Mouse (Mus musculus) liver, embryonic 16.5 days (tissue): ENCODE results near the gene Hist2h4. TPM values are rescaled to one million over a fixed set of nuclear protein-coding genes. Genes with fewer than 3 reads are reported as not detected.
A peak's percentile ranks its signal among the peaks of the same experiment; 100 is the strongest.
"Not testable (repeated sequence)": the region's sequence is repeated elsewhere in the genome, so short reads cannot be mapped to it uniquely, and the experiment has no call there.

Experiments used
- ATAC-seq: fragments of 200-750 bp; cut with Nextera tagmentation; 2 replicates; pipeline ENCODE4 v1.8.0; 2017; ENCODE audit warnings: low read depth, mild to moderate bottlenecking, moderate number of reproducible peaks, moderate library complexity
- H3K27ac ChIP-seq: fragments of 300-500 bp; sonication (generic); 2 replicates; pipeline ENCODE4 v1.5.1; 2014; ENCODE audit warnings: mild to moderate bottlenecking, low read length
- H3K27me3 ChIP-seq: fragments of 300-500 bp; sonication (generic); 2 replicates; pipeline ENCODE4 v1.6.1; 2014; ENCODE audit warnings: low read depth, low read length, mixed read lengths; ENCODE audit not compliant: control insufficient read depth, insufficient read depth
- H3K36me3 ChIP-seq: fragments of 300-500 bp; sonication (generic); 2 replicates; pipeline ENCODE4 v1.6.1; 2014; ENCODE audit warnings: mild to moderate bottlenecking; ENCODE audit not compliant: control insufficient read depth, insufficient read depth
- H3K4me1 ChIP-seq: fragments of 300-500 bp; sonication (generic); 2 replicates; pipeline ENCODE4 v1.6.1; 2014; ENCODE audit warnings: low read depth, low read length, mixed read lengths; ENCODE audit not compliant: control insufficient read depth
- H3K4me2 ChIP-seq: fragments of 300-500 bp; sonication (generic); 2 replicates; pipeline ENCODE4 v1.6.1; 2014; ENCODE audit warnings: low read depth, low read length, mixed read lengths
- H3K4me3 ChIP-seq: fragments of 300-500 bp; sonication (generic); 2 replicates; pipeline ENCODE4 v1.5.1; 2014; ENCODE audit warnings: low read depth, mild to moderate bottlenecking, low read length
- H3K9ac ChIP-seq: fragments of 300-500 bp; sonication (generic); 2 replicates; pipeline ENCODE4 v1.6.1; 2014; ENCODE audit warnings: low read depth, low read length
- H3K9me3 ChIP-seq: fragments of 300-500 bp; sonication (generic); replicated peaks from 2 replicates; pipeline ENCODE4 v1.6.1; 2016; ENCODE audit warnings: low read length; ENCODE audit not compliant: control insufficient read depth
- WGBS: fragments of 180-500 bp; shearing (Covaris S2); extraction: QIAGEN DNeasy Blood & Tissue Kit; methylation state at CpG from one replicate; pipeline ENCODE4 v1.1.7; 2014; ENCODE audit not compliant: insufficient replicate concordance; 5-methylcytosine and 5-hydroxymethylcytosine counted together
- polyA plus RNA-seq: library from polyadenylated mRNA; unstranded; fragments of >200 nt; fragmentation: Nextera tagmentation; extraction: Ambion mirVana; gene quantifications from 2 replicates; pipeline ENCODE4 v1.2.1, GENCODE M21; 2015

Gene Hist2h4
- polyA plus RNA-seq, 1 experiment from 2014 or later, result 26.6 TPM

DNA sequence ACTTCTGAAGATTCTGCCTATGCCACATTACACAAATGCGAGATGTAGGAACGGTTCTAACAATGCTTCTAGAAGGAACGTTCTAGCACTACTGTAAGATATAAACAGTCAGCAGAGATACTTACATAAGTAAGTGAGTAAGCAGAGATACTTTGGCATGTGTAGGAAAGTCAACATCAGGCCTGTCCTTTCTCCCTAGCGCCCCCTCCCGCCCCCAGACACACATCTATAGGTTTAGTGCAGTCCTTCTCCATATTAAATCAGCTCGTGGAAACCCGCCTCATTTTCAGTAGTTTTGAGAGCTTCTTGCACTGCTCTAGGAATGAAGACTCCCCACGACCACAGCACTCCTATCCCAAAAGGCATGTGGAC, 14.3 kb upstream of the Hist2h4 start:
- no peaks in the 10 kb centered on the region for H3K36me3 ChIP-seq
- WGBS, result 13% methylated on average over 8 of the region's 8 CpGs
- H3K4me1 ChIP-seq, result peaks cover 15% of the 10 kb centered on the region
- H3K4me3 ChIP-seq, result peak overlapping the region; percentile 73
- no peaks in the 10 kb centered on the region; the same call in 1 of the 2 replicates for H3K27me3 ChIP-seq
- no peaks in the 10 kb centered on the region for H3K9me3 ChIP-seq
- H3K4me2 ChIP-seq, result peak overlapping the region; percentile 100
- peak; percentile 56 for ATAC-seq
- H3K27ac ChIP-seq, result peak overlapping the region; percentile 82
- H3K9ac ChIP-seq, result peak overlapping the region; percentile 90

DNA sequence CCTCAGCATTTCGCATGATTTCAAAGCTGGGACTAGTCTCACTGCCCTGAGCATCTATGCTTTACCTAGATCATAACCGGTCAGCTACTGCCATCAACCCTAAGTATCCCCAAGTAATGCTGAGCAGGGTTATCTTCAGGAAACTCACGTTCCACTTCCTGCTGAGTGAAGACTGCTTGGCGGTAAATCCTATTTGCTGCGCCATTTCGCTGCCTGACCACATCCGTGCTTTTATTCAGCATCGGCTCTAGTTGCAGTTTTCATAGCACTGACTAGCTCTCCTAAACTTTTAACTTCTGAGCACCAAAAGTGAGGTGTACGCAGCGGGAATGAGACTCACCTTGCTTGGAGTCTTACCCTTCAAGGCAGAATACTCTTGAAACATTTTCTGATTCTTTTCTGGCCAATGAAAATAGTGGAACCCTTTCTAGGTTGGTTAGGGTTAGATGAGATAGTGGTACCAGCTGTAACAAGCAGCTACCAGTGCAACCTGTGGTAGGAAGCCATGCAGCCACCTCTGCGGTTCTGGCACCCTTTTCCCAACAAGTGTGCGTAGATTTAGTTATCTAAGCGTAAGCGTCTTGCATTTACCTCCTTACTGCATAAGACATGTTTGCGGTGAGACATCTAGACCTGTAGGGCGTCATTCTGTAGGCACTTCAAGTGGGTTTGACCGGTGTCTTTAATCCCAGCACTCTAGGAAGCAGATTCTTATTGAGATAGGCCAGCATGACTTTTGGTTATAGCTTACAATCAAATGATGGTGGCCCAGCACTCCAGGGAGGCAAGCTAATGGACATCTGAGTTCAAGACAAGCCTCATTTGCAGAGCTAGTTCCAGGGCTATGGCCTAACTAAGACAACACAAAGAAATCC, 10.7 kb upstream of the Hist2h4 start:
- no peak for ATAC-seq
- H3K4me2 ChIP-seq, result peak overlapping the region; percentile 19; the same call in 1 of the 2 replicates
- peaks cover 18% of the 10 kb centered on the region for H3K4me1 ChIP-seq
- 40% methylated on average over 17 of the region's 17 CpGs for whole genome bisulfite sequencing
- no peak overlapping the region for H3K9ac ChIP-seq
- no peaks in the 10 kb centered on the region for H3K9me3 ChIP-seq
- no peaks in the 10 kb centered on the region; the same call in 1 of the 2 replicates for H3K27me3 ChIP-seq
- no peaks in the 10 kb centered on the region for H3K36me3 ChIP-seq
- H3K27ac ChIP-seq, result no peak overlapping the region
- H3K4me3 ChIP-seq, result 0 out of 2 replicates have a peak overlapping the region, but pooled peaks have one; percentile 1

DNA sequence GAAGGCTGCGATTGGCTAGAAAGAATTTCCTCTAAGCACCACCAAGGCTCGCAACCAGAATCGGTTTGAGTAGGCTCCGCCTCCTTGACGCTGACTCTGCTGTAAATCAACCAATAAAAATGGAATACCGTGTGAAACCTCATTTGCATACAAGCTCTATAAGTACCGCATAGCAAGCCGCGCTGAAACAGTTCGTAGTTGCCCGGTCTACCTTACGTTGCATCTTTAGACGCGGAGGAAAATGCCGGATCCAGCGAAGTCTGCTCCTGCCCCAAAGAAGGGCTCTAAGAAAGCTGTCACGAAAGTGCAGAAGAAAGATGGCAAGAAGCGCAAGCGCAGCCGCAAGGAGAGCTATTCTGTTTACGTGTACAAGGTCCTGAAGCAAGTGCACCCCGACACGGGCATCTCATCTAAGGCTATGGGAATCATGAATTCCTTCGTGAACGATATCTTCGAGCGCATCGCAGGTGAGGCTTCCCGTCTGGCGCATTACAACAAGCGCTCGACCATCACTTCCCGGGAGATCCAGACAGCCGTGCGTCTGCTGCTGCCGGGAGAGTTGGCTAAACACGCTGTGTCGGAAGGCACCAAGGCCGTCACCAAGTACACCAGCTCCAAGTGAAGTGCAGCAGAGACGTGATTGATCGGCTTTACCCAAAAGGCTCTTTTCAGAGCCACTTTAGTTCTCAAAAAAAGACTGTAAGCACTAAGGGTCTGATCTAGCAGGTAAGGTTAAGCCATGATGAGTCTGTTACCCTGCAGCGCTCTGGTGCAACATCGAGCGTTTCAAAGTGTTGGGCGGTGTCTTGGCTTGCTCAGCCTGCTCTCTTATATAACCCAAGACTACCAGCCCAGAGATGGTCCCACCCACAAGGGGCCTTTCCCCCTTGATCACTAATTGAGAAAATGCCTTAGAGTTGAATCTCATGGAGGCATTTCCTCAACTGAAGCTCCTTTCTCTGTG, 6.7 kb upstream of the Hist2h4 start, which contains the start of gene Hist2h2bb:
Gene Hist2h2bb (plus strand): TSS at position 242 of the 964 bp plus-strand sequence.
- H3K9ac ChIP-seq, result peak within 1 kb of the TSS; percentile 86
- under 1% methylated on average over 45 of the region's 45 CpGs for WGBS
- H3K4me3 ChIP-seq, result peak within 1 kb of the TSS; percentile 66
- peak; percentile 87 for ATAC-seq
- H3K4me2 ChIP-seq, result peak within 1 kb of the TSS; percentile 73
- no peaks in the 10 kb centered on the region; the same call in 1 of the 2 replicates for H3K27me3 ChIP-seq
- no peaks in the 10 kb centered on the region for H3K36me3 ChIP-seq
- H3K4me1 ChIP-seq, result peaks cover 28% of the 10 kb centered on the region
- peak within 1 kb of the TSS; percentile 98 for H3K27ac ChIP-seq
- no peaks in the 10 kb centered on the region for H3K9me3 ChIP-seq

DNA sequence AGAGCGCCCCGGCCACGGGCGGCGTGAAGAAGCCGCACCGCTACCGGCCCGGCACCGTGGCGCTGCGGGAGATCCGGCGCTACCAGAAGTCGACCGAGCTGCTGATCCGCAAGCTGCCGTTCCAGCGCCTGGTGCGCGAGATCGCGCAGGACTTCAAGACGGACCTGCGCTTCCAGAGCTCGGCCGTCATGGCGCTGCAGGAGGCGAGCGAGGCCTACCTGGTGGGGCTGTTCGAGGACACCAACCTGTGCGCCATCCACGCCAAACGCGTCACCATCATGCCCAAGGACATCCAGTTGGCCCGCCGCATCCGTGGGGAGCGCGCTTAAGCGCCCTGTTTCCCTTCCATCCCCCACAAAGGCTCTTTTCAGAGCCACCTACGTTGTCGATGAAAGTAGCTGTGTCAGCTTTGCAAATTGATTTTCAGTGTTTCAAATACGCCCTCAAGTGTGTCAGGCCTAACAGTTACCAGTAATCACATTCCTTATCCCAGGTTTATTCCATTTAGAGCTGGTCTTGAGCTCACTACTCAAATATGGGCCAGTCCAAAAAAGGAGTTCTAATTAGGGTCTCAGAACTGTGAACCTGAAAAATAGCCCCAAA, 5.8 kb upstream of the Hist2h4 start:
- H3K36me3 ChIP-seq, H3K27me3 ChIP-seq, H3K9me3 ChIP-seq: not testable (repeated sequence)
- Histone ChIP-seq H3K9ac (peak overlapping the region; percentile 82), H3K27ac (peak overlapping the region; percentile 98), H3K4me3 (peak overlapping the region; percentile 64), H3K4me1 (peaks cover 35% of the 10 kb centered on the region), H3K4me2 (peak overlapping the region; percentile 73)
- 0% methylated on average over 11 of the region's 44 CpGs for WGBS
- peak; percentile 27 for ATAC-seq

DNA sequence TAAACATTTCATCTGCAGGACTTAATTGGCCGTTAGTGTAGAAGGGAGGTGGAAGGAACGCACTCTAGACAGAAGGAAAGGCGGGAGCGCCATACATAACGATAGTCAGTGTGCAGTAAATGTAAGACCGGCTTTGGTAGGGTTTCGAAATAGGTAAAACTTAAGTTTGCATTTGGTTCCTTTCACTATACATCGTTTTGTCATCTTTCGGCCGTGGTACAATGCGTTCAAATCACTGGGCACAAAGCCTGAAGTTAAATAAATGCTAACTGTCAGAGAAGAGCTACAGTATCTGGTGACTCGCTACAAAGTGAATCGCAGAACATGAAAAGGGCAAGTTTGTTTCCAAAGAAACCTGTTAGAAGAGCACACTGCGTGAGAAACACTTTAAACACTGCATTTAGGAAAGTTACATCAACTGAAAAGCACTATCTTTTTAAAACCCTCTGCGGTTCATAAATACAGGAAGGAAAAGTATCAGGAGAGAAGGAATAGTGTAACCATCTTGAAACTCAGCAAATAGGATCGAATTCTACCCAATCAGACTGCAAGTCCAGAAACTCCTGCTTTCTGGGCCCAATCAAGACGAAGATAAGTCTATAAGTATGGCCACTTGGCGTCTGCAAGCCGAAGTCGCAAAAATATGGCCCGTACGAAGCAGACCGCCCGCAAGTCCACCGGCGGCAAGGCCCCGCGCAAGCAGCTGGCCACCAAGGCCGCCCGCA, 5.1 kb upstream of the Hist2h4 start, which contains the start of gene Hist2h3b:
Gene Hist2h3b (plus strand): TSS at position 604 of the 725 bp plus-strand sequence.
- peak within 1 kb of the TSS; percentile 82 for H3K9ac ChIP-seq
- peak within 1 kb of the TSS; percentile 66 for H3K4me3 ChIP-seq
- peaks cover 36% of the 10 kb centered on the region for H3K4me1 ChIP-seq
- no peaks in the 10 kb centered on the region for H3K9me3 ChIP-seq
- H3K4me2 ChIP-seq, result peak within 1 kb of the TSS; percentile 73
- peak; percentile 44 for ATAC-seq
- no peaks in the 10 kb centered on the region for H3K36me3 ChIP-seq
- H3K27me3 ChIP-seq, result no peaks in the 10 kb centered on the region
- H3K27ac ChIP-seq, result peak within 1 kb of the TSS; percentile 98
- WGBS, result 22% methylated on average over 30 of the region's 30 CpGs

DNA sequence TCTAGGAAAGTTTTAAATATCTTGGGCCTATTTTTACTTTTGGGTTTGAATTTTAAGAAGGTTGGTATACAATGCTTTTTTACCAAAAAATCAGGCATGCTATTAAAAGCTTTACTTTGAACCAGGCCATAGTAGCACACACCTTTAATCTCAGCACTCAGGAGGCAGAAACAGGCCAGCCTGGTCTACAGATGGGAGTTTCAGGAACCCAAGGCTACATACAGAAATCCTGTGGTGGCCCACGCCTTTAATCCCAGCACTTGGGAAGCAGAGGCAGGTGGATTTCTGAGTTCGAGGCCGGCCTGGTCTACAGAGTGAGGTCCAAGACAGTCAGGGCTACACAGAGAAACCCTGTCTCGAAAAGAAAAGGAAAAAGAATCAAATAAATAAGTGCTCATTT, 4.4 kb upstream of the Hist2h4 start:
- WGBS, result 64% methylated on average over 4 of the region's 4 CpGs
- H3K4me2 ChIP-seq, result peak overlapping the region; percentile 73

DNA sequence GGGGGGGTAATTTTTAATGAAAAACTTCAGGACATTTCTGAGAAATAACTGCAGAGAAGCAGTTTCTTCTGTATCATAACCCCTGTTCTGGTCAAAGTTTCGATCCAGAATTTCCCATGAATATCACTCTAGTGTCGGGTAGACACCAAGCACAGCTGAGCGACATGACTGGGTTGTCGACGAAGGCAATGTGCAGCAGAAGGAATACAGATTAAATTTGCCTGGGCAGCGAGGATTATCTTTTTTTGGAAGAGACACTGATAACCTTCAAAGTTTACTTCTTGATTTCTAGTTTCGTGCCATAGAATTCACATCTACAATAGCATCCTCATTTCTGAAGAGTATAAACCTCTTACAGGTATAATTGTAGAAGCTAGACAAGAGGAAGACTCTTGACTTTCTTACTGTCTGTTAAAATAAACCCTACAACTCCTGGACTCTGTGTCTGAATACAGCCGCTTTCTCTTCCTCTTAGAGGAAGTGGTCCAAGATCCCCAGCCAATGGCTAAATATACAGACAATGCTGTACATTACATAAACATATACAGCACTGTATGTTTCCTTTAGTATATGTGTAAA, 3.1 kb upstream of the Hist2h4 start:
- H3K9me3 ChIP-seq, result no peaks in the 10 kb centered on the region
- H3K36me3 ChIP-seq, result no peaks in the 10 kb centered on the region
- H3K4me2 ChIP-seq, result peak overlapping the region; percentile 28; the same call in 1 of the 2 replicates
- H3K27ac ChIP-seq, result peak overlapping the region; percentile 96
- peak overlapping the region; percentile 55 for H3K9ac ChIP-seq
- no peaks in the 10 kb centered on the region for H3K27me3 ChIP-seq
- peaks cover 47% of the 10 kb centered on the region for H3K4me1 ChIP-seq
- ATAC-seq, result no peak
- WGBS, result 41% methylated on average over 8 of the region's 8 CpGs
- H3K4me3 ChIP-seq, result no peak overlapping the region

More for the DNA sequence above, 4.4 kb upstream of the Hist2h4 start:
- Histone ChIP-seq H3K4me3 (peak overlapping the region; percentile 54), H3K9me3 (no peaks in the 10 kb centered on the region), H3K4me1 (peaks cover 36% of the 10 kb centered on the region), H3K9ac (peak overlapping the region; percentile 64), H3K27me3 (no peaks in the 10 kb centered on the region), H3K36me3 (no peaks in the 10 kb centered on the region), H3K27ac (peak overlapping the region; percentile 96)
- no peak for ATAC-seq
